Comparison of ENCODE assay signal across 9 mouse cellular contexts in genomic region chr8:120177318-120178123, GRCm38 (mm10). TPM values are rescaled to one million over a fixed set of nuclear protein-coding genes. Genes with fewer than 3 reads are reported as not detected.
DNase-seq lines count a peak whose midpoint lies in the region; ATAC-seq and TF ChIP-seq lines count a peak whose summit lies in the region.
"Had no signal": no experiment of that assay in that cellular context is flagged by ENCODE, and none has a peak within 500 bp of the region (broad histone marks: within the 10 kb centered on the region; RNA-seq: fewer than 3 reads in every experiment).

TSS of gene Fam92b (minus strand) at chr8:120177466.

- H3K36me3 ChIP-seq in lung, embryonic 14.5 days (ENCODE audit: insufficient read depth), result no peaks in the 10 kb centered on the region

- intact Hi-C loops in gastrocnemius, postnatal 14 days (cut with DNase I; ENCODE audit: low total_unique reads), result loop anchor here (5.0 to 10.0 kb wide), 2 partner anchors 140 to 417 kb away; no protein-coding TSS in a partner anchor

- H3K27ac ChIP-seq in lung, embryonic 14.5 days (ENCODE audit: low read depth), result 0 out of 2 replicates have a peak within 1 kb of the TSS, but pooled peaks have one; percentile 44

- no peaks in the 10 kb centered on the region for H3K9me3 ChIP-seq in lung, embryonic 14.5 days (ENCODE audit: low read depth, low read length)

- H3K4me1 ChIP-seq in lung, embryonic 14.5 days (ENCODE audit: insufficient read depth), result peaks cover 16% of the 10 kb centered on the region; the same call in 1 of the 2 replicates

- peak within 1 kb of the TSS; percentile 51 for H3K4me2 ChIP-seq in lung, embryonic 14.5 days

- ATAC-seq in lung, embryonic 14.5 days (ENCODE audit: insufficient read depth), result peak; percentile 90

- no peak for TF ChIP-seq CTCF in lung, embryonic 14.5 days (IDR thresholded peaks at IDR 0.05; ENCODE audit: low read depth)

- WGBS in lung, embryonic 14.5 days, result under 1% methylated on average over 26 of the region's 26 CpGs

- peak; percentile 66 for DNase-seq in gastrocnemius, postnatal 14 days
- no peak for DNase-seq in gastrocnemius, adult 8-10 months (ENCODE audit: low spot score in 2 of 2)
- peak; percentile 80 for DNase-seq in adrenal gland, postnatal 14 days
- DNase-seq in frontal cortex, postnatal 14 days (ENCODE audit: low spot score in 2 of 2), result peak; percentile 42 to 53
- DNase-seq in layer of hippocampus, adult 18-20 months (ENCODE audit: low spot score in 2 of 2), result peak; percentile 52 to 64
- peak; percentile 95 for DNase-seq in lung, embryonic 14.5 days
- DNase-seq in ovary, postnatal 36 days (ENCODE audit: low spot score), result peak; percentile 78
- DNase-seq in thymus, postnatal 36 days, result peak; percentile 48 to 68

- H3K4me3 ChIP-seq in lung, embryonic 14.5 days (ENCODE audit: low read depth, low read length), result no peak within 1 kb of the TSS

- H3K9ac ChIP-seq in lung, embryonic 14.5 days, result no peak within 1 kb of the TSS

- no peaks in the 10 kb centered on the region; the same call in 1 of the 2 replicates for H3K27me3 ChIP-seq in lung, embryonic 14.5 days (ENCODE audit: insufficient read depth, low read length)

RNA-seq across cellular contexts. Expression of gene Fam92b, which starts in this region (rescaled TPM):
- not detected for total RNA-seq in gastrocnemius, postnatal 14 days (2021)
- not detected for total RNA-seq in gastrocnemius, adult 8-10 months (2022)
- 1.0 and 1.1 TPM in 2 replicates for total RNA-seq in adrenal gland, postnatal 14 days (2021)
- under 1 TPM; 0.45 to 0.58 TPM for total RNA-seq in layer of hippocampus, adult 18-20 months (2021)
- not detected in 2 replicates for polyA plus RNA-seq in lung, embryonic 14.5 days (2014; fragmentation: Nextera tagmentation; extraction: Ambion mirVana)
- total RNA-seq: neutrophil, adult 5-6 weeks had no signal

Comparison
In these comparisons a context has a peak if more than half of its experiments do, and no peak if none do; other contexts are left out.
1. Peak in DNase-seq in gastrocnemius, postnatal 14 days; RNA of the gene not detected or under 1 TPM.
2. Peak in DNase-seq in layer of hippocampus, adult 18-20 months; RNA of the gene not detected or under 1 TPM.
3. Peak in DNase-seq, ATAC-seq, H3K27ac ChIP-seq and H3K4me2 ChIP-seq in lung, embryonic 14.5 days; RNA of the gene not detected or under 1 TPM.
4. DNase-seq: peak in adrenal gland, postnatal 14 days (single experiment), frontal cortex, postnatal 14 days (2 of 2), ovary, postnatal 36 days (single experiment) and thymus, postnatal 36 days (2 of 2); none in gastrocnemius, adult 8-10 months (0 of 2).